Mouse (Mus musculus): ENCODE measurements around the gene Rgs19.

Rgs19 gene

GRCm38 (mm10) chr2:181653523-181653922 lies 40.3 kb downstream of the Rgs19 start:
- no peak for DNase-seq (ENCODE audit: low spot score in 2 of 2)

- DNase-seq (ENCODE audit: low spot score in 2 of 2): no peak
These were observed 40.7 kb downstream of the Rgs19 start for GRCm38 (mm10) chr2:181653065-181653464.

- DNase-seq (ENCODE audit: low spot score in 2 of 2): peak in 1 of 2 experiments; percentile 37
These were observed 44.9 kb downstream of the Rgs19 start for GRCm38 (mm10) chr2:181648926-181649325.

- DNase-seq (ENCODE audit: low spot score in 2 of 2): peak in 1 of 2 experiments; percentile 8
These were observed 46.9 kb downstream of the Rgs19 start for GRCm38 (mm10) chr2:181646626-181647472.

GRCm38 (mm10) chr2:181645666-181646065 lies 48.1 kb downstream of the Rgs19 start:
- DNase-seq (ENCODE audit: low spot score in 2 of 2): no peak

- peak in 1 of 2 experiments; percentile 39 for DNase-seq (ENCODE audit: low spot score in 2 of 2)
These were observed 49.4 kb downstream of the Rgs19 start for GRCm38 (mm10) chr2:181644361-181644760.
